Mouse (Mus musculus): ENCODE measurements around the gene Cyp2w1. TPM values are rescaled to one million over a fixed set of nuclear protein-coding genes. Genes with fewer than 3 reads are reported as not detected.

Cyp2w1 gene
- total and polyA plus RNA-seq, 2 experiments from 2014 or later = not detected

GRCm38 (mm10) chr5:139316982-139317675 lies 35.3 kb upstream of the Cyp2w1 start:
- ATAC-seq (no peak), DNase-seq (ENCODE audit: low spot score) (no peak)
- Histone ChIP-seq H3K9me3 (ENCODE audit: low read length) (no peaks in the 10 kb centered on the region), H3K4me2 (ENCODE audit: low read depth, low read length) (no peak overlapping the region), H3K4me1 (ENCODE audit: insufficient read depth, low read length) (no peaks in the 10 kb centered on the region), H3K4me3 (ENCODE audit: low read length) (no peak overlapping the region), H3K27me3 (ENCODE audit: insufficient read depth, low read length) (no peaks in the 10 kb centered on the region), H3K27ac (no peak overlapping the region), H3K36me3 (ENCODE audit: insufficient read depth, low read length) (no peaks in the 10 kb centered on the region), H3K9ac (replicated peaks; ENCODE audit: low read length) (no peak overlapping the region)
- no peak for TF ChIP-seq CTCF (IDR thresholded peaks at IDR 0.05; ENCODE audit: low read depth)
- 80% methylated on average over 6 of the region's 6 CpGs for WGBS

GRCm38 (mm10) chr5:139317751-139318504 lies 34.5 kb upstream of the Cyp2w1 start:
- no peak for ATAC-seq
- no peaks in the 10 kb centered on the region for H3K36me3 ChIP-seq (ENCODE audit: insufficient read depth, low read length)
- no peak overlapping the region for H3K4me3 ChIP-seq (ENCODE audit: low read length)
- no peak overlapping the region for H3K4me2 ChIP-seq (ENCODE audit: low read depth, low read length)
- H3K9me3 ChIP-seq (ENCODE audit: low read length) = no peaks in the 10 kb centered on the region
- no peaks in the 10 kb centered on the region for H3K4me1 ChIP-seq (ENCODE audit: insufficient read depth, low read length)
- no peak overlapping the region for H3K27ac ChIP-seq
- no peak overlapping the region for H3K9ac ChIP-seq (replicated peaks; ENCODE audit: low read length)
- 62% methylated on average over 21 of the region's 21 CpGs for WGBS
- H3K27me3 ChIP-seq (ENCODE audit: insufficient read depth, low read length) = no peaks in the 10 kb centered on the region
- DNase-seq (ENCODE audit: low spot score) = no peak
- no peak for TF ChIP-seq CTCF (IDR thresholded peaks at IDR 0.05; ENCODE audit: low read depth)

GRCm38 (mm10) chr5:139320424-139320823 lies 32.0 kb upstream of the Cyp2w1 start:
- H3K36me3 ChIP-seq (ENCODE audit: insufficient read depth, low read length) = no peaks in the 10 kb centered on the region
- no peak for TF ChIP-seq CTCF (IDR thresholded peaks at IDR 0.05; ENCODE audit: low read depth)
- no peak overlapping the region for H3K4me3 ChIP-seq (ENCODE audit: low read length)
- no peaks in the 10 kb centered on the region for H3K27me3 ChIP-seq (ENCODE audit: insufficient read depth, low read length)
- no peaks in the 10 kb centered on the region for H3K9me3 ChIP-seq (ENCODE audit: low read length)
- no peak overlapping the region for H3K27ac ChIP-seq
- H3K9ac ChIP-seq (replicated peaks; ENCODE audit: low read length) = no peak overlapping the region
- DNase-seq (ENCODE audit: low spot score) = no peak
- no peak overlapping the region for H3K4me2 ChIP-seq (ENCODE audit: low read depth, low read length)
- peaks cover 10% of the 10 kb centered on the region for H3K4me1 ChIP-seq (ENCODE audit: insufficient read depth, low read length)
- WGBS = 74% methylated on average over 7 of the region's 7 CpGs
- ATAC-seq = no peak

GRCm38 (mm10) chr5:139321331-139321730 lies 31.1 kb upstream of the Cyp2w1 start:
- no peaks in the 10 kb centered on the region for H3K27me3 ChIP-seq (ENCODE audit: insufficient read depth, low read length)
- no peak overlapping the region for H3K27ac ChIP-seq
- H3K4me2 ChIP-seq (ENCODE audit: low read depth, low read length) = no peak overlapping the region
- 80% methylated on average over 6 of the region's 6 CpGs for WGBS
- H3K36me3 ChIP-seq (ENCODE audit: insufficient read depth, low read length) = no peaks in the 10 kb centered on the region
- H3K9ac ChIP-seq (replicated peaks; ENCODE audit: low read length) = no peak overlapping the region
- ATAC-seq (no peak), DNase-seq (ENCODE audit: low spot score) (no peak)
- TF ChIP-seq CTCF (IDR thresholded peaks at IDR 0.05; ENCODE audit: low read depth) = no peak
- H3K4me1 ChIP-seq (ENCODE audit: insufficient read depth, low read length) = peaks cover 10% of the 10 kb centered on the region
- no peaks in the 10 kb centered on the region for H3K9me3 ChIP-seq (ENCODE audit: low read length)
- H3K4me3 ChIP-seq (ENCODE audit: low read length) = no peak overlapping the region

GRCm38 (mm10) chr5:139323260-139323924 lies 29.0 kb upstream of the Cyp2w1 start:
- Histone ChIP-seq H3K27ac (no peak overlapping the region), H3K9me3 (ENCODE audit: low read length) (no peaks in the 10 kb centered on the region), H3K36me3 (ENCODE audit: insufficient read depth, low read length) (no peaks in the 10 kb centered on the region), H3K9ac (replicated peaks; ENCODE audit: low read length) (peak overlapping the region; percentile 81; the same call in 1 of the 2 replicates), H3K4me3 (ENCODE audit: low read length) (peak overlapping the region; percentile 77), H3K27me3 (ENCODE audit: insufficient read depth, low read length) (no peaks in the 10 kb centered on the region), H3K4me1 (ENCODE audit: insufficient read depth, low read length) (peaks cover 10% of the 10 kb centered on the region), H3K4me2 (ENCODE audit: low read depth, low read length) (peak overlapping the region; percentile 67)
- DNase-seq (ENCODE audit: low spot score) = peak; percentile 21
- WGBS = 79% methylated on average over 9 of the region's 9 CpGs
- TF ChIP-seq CTCF (IDR thresholded peaks at IDR 0.05; ENCODE audit: low read depth) = no peak
- no peak for ATAC-seq

- peaks cover 10% of the 10 kb centered on the region for H3K4me1 ChIP-seq (ENCODE audit: insufficient read depth, low read length)
- no peaks in the 10 kb centered on the region for H3K27me3 ChIP-seq (ENCODE audit: insufficient read depth, low read length)
- DNase-seq (ENCODE audit: low spot score) = peak; percentile 53
- H3K9me3 ChIP-seq (ENCODE audit: low read length) = no peaks in the 10 kb centered on the region
- peak overlapping the region; percentile 67 for H3K4me2 ChIP-seq (ENCODE audit: low read depth, low read length)
- peak; percentile 43; the same call in 1 of the 2 replicates for ATAC-seq
- WGBS = 22% methylated on average over 5 of the region's 5 CpGs
- peak overlapping the region; percentile 90; the same call in 1 of the 2 replicates for H3K27ac ChIP-seq
- peak overlapping the region; percentile 77 for H3K4me3 ChIP-seq (ENCODE audit: low read length)
- H3K36me3 ChIP-seq (ENCODE audit: insufficient read depth, low read length) = no peaks in the 10 kb centered on the region
- H3K9ac ChIP-seq (replicated peaks; ENCODE audit: low read length) = peak overlapping the region; percentile 81
- TF ChIP-seq CTCF (IDR thresholded peaks at IDR 0.05; ENCODE audit: low read depth) = peak; percentile 45
Observed at GRCm38 (mm10) chr5:139324045-139324491, 28.3 kb upstream of the Cyp2w1 start.
